Mouse (Mus musculus) heart, postnatal 0 days (tissue): ENCODE measurements around the gene Osbpl5.

Experiments
- CTCF ChIP-seq: IDR thresholded peaks from 2 replicates; pipeline ENCODE4 v1.5.1; 2016; ENCODE audit warnings: antibody characterized with exemption, control low read depth, low read depth
- EP300 ChIP-seq: IDR thresholded peaks from 2 replicates; pipeline ENCODE4 v1.6.1; 2016; ENCODE audit warnings: antibody characterized with exemption, low read depth

DNA sequence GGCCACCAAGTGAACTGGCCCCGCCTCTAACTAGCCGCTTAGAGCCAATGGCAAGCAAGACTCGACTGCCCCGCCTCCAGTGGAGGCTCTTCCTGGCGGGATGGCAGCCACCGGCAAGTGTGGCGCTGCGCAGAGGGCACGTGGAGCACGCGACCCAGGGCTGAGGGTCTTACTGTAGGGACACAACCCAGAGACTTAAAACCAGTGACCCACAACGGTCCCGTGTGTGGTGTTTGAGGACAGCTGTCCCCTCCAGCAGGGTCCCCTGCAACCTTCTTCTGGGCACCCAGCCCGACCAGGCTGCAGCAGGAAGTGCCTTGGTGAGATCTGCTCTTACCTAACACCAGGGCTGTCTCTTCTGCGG, 224 bp upstream of the Osbpl5 start:
- TF ChIP-seq CTCF (no peak), EP300 (no peak)
